Mouse (Mus musculus) induced T-regulatory cell, adult 2 months (primary cell): ENCODE data around the gene Ddo.
A peak's percentile ranks its signal among the peaks of the same experiment; 100 is the strongest.

Experiments
- DNase-seq: peaks from one replicate; pipeline ENCODE4 v3.0.0-alpha.2; 2012; ENCODE audit warnings: low read depth

Ddo gene

DNA sequence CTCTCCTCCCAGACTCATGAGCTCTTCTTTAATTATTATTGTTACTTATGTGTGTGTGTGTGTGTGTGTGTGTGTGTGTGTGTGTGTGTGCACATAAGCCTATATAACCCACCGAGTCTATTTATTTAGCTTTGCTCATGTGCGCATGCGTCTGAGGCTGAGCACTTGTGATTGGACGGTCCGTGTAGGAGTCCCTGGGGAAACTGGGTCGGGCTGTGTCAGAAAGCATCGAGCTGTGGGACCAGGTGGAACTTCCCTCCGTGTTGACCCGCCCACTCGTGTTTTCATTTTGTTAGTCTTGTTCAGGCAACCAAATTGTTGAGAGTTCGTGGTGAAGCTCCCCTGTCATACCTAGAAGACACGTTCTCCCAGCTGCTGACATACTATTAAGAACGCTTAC is 88.6 kb downstream of the Ddo start:
- DNase-seq: no peak

DNA sequence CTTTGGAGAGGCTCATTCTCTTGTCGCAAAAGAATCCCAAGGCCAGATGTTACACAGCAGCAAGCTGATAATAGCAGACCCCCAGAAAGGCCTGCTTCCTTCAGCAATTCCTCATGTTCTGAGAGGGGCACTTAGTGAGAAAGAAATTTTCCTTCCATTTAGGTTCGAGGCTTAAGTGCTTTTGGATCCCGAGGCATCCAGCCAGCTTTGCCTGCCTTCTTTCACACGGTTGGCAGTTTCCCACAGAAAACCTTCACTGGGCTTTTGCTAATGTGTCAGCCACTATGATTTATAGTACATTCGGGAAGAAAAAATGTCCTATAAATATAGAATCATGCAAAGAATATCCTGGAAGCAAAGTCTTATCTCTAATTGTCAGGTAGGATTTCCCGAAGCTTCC is 89.3 kb downstream of the Ddo start:
- no peak for DNase-seq

DNA sequence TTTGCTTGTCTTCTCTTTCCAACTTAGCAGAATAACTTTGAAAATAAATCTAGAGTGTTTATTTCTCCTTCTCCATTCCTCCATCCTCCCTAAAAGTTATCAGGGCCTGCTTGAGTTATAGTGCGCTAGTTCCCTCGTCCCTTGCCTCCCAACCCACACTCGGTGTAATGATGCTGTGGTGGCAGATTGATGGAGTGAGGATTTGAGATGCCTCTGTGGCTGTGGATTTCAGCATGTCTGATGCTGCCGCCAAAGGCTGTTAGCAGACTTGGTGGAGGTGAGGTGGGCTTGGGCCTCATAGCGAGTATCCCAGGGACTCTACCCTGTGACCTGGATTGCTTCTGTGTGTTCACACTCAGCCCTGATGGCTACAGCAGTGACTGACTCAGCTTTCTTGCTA is 91.1 kb downstream of the Ddo start:
- no peak for DNase-seq

DNA sequence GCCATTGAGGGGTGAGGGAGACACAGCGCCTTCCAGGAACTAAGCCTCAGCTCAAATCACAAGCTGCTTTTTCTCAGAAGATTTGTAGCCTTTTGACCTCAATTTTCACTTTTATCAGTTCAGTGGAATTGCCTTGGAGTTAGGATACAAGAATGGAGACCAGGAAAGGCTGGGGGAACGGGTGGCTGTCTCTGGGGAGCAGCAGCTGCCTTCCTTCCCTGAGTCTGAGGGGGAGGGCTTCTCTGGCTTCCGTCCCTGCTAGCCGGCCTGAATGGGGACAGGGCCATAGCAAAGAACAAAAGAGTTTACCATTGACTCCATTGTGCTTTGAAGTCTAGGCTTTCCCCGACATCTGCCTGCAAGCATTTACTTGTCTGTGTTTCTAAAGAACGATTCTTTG is 94.5 kb downstream of the Ddo start:
- no peak for DNase-seq

DNA sequence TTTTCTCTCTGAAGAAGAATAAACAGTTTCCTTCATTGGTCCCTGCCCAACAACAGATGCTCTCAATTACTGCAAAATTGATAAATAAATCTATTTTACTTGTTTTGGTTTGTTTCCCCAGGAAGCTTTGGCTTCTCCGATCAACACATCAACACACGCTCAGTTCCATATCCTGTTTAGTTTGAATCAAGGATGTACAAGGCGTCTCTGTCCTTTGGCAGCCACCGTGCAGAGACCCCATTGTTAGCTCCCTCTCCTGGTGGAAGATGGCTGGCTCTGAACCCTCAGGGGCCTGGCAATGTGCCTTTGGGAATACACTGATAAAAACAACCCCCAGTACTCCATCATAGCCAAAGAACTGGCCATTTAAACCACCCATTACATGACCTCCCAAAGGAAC is 95.3 kb downstream of the Ddo start:
- DNase-seq: no peak

DNA sequence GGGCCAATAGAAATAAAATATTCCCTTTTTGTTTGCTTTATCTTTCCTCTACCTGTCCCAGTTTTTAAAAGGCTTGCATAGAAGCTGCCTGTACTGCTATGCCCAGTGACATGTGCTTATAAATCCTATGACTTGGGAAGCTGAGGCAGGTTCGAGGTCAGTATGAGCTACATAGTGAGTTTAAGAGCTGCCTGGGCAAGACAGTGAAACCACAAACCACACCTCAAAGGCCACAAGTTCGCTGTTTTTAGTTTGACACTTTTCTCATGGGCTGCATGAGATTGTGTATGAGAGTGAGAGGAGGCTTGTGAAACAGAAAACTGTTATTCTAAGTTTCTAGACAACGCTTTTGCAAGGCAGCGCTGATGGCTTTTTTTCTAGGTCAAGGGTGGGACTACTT is 95.7 kb downstream of the Ddo start:
- peak; percentile 27 for DNase-seq

DNA sequence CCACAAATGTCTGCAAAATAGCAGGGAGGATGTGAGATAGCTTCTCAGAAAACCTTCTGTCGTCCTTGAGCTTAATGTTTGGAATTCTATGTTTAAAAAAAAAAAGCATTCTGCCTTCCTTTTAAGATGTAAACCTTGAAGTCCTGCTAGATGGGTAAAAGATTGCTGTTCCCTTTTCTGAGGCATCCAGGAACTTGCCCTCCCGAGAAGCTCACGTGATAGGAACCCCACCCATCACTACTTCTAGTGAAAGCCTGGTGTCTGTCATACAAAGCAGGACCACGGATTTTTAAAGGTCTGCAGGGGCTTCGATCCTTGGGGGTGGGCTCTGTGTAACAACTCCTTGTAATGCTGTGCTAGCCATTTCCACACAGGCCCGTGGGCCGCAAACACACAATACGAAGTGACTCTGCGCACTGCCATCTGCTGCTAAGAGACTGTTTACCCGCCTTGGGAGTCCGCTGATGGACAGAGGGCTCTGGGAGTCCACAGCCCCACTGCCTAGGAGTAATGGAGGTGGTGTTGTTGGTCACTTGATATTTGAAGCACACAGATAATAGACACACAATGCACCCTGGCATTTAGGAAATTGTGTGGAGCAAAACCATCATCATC is 96.6 kb downstream of the Ddo start:
- DNase-seq: no peak

DNA sequence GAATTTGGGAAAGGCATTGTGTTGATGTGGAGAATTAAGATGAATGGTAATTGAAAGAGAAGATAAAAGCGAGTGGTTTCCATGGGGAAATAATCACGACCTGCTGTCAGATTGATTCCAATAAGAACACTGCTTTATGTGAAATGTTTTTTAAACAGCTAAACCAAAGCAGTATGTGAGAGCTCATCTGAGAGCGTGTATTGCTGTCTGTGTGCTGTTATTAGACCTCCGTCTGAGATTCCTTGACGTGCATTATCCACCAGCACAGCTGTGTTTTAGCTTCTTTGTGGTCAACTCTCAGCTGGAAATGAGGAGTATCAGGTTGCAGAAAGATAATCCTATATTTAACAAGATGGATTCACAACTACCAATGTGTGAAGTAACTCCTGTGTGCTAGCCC is 97.2 kb downstream of the Ddo start:
- DNase-seq: no peak

DNA sequence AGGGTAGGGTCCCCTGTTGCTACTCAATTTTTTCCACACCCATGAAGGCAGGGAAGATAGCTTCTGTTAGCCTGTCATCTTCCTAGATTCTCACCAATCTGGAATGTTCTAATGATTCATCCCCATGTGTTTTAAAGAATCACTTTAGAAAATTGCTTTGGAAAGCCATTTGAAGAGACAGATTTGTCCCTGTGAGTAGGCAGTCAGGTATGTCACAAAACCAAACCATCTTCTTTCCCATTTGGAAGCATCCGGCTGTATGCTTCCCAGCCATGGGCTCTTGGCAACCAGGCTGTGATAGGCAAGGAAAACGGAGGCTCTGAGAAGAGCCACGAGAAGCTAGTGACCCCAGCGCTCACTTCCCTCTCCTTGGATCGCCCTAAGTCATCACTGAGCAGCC is 100.4 kb downstream of the Ddo start:
- no peak for DNase-seq
